Mouse (Mus musculus) brain, embryonic 18.5 days (tissue): Measurements from ENCODE around the gene Pomc.
"Not testable (repeated sequence)": the region's sequence is repeated elsewhere in the genome, so short reads cannot be mapped to it uniquely, and the experiment has no call there.

ENCODE experiments used
- DNase-seq: peaks from one replicate; pipeline ENCODE4 v3.0.0-alpha.2; 2012; ENCODE audit warnings: low read depth, low spot score

Gene Pomc

DNA sequence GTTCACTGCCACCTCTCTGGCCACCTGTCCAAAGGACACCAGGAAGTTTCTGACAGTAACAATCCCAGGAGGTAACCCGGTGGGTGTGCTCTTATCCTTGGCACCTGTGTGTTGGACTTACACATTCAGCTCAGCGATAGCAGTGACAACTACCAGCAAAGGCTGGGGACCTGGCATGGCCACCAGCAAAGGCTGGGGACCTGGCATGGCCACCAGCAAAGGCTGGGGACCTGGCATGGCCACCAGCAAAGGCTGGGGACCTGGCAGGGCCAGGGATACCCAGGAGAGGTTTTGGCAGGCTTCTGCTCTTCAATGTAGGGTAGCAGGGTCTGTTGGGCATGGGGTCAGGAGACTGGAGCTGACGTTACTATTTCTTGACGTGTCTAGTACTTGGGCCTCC, 12.4 kb downstream of the Pomc start:
- DNase-seq, result no peak

DNA sequence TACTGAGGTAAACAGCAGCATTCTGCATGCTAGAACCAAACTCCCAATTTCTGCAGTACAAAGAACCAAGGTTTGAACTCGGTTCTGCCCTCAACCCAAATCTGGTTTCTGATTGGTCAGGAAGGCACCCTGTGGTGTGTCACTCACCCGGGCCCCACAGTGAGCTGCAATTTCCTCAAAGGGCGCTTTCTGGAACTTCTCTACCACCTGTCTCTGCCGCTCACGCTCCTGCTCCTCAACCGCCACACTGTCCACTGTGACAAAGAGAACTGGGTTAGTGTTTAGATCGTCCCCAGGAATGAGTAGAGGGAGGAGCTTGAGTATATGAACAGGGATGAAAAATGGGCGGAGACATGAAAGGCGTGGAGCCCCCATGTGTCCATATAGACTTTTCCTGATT, 13.6 kb downstream of the Pomc start:
- DNase-seq, result no peak

DNA sequence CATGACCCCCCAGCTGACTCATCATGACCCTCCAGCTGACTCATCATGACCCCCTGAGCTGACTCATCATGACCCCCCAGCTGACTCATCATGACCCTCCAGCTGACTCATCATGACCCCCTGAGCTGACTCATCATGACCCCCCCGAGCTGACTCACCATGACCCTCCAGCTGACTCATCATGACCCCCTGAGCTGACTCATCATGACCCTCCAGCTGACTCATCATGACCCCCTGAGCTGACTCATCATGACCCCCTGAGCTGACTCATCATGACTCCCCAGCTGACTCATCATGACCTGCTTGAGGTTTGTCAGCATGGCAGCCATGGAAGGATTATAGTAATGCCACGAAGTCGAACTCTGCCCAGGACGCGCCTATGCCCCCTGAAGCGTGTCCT, 18.4 kb downstream of the Pomc start:
- not testable (repeated sequence) for DNase-seq

DNA sequence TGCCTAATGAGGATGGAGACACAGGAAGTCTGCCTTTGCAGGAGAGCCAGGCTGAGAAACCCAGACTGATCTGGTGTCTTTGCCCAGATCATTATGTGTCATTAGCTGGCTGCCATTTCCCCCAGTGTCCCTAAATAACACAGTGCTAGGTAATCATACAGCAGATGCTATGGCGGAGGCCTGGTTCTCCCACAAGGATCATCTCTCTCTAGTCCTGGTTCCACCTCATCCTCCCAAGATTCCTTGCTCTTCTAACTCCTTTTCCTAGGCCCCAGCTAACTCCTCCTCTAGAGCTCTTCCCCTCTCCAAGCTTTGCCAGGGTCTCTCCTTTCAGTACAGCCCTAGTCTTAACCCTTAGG, 26.2 kb downstream of the Pomc start:
- DNase-seq, result no peak

DNA sequence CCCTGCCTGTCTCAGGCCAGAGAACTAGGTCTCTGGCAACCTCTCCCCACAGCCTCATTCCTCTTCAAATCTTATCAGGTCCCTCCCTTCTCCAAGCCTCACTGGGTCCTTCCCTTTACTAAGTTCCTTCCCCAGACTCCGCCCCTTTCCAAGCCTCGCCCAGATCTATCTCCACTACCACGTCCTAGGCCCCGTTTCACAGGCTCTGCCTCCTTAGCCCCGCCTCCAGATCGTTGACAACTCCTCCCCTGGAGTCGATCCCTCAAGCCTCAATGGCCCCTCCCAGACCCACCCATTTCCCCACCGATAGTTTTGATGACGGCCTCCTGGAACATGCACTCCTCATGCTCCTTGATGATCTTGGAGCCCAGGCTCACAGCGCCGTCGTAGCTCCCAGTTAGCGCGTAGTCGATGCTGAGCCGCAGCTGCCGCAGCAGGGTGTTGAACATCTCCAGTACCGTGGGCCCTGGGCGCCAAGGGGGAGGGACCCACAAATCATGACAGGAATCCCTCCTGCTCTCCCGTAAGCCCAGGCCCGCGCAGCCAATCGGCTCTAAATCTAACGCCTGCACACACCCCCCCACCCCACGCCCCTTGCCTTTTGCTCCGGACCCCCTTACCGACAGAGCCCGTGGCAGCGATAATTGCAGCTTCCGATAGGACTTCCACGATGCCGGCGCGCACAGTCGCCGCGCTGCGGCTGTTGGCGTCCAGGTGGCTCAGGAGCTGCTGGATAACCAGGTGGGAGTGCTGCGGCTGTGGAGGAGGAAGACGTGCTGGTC, 26.8 kb downstream of the Pomc start:
- peak; percentile 72 for DNase-seq

DNA sequence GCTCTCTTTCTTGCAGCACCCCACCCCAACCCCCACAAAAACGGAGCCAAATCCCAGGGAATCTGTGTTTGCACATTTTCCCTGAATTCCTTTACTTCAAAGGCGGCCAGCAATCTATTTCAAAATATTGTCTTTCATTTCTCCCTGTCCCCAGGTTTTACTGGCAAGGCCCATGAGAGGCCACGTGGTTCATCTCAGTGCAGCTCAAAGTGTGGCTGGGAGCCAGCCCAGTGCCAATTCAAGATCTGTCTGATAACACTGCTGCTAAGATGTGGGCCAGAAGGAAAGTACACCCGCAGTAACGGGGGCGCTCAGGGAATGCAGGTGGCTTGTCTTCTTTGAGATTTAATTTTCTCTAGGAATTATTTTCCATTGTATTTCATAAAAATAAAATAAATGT, 27.5 kb downstream of the Pomc start:
- DNase-seq, result no peak

DNA sequence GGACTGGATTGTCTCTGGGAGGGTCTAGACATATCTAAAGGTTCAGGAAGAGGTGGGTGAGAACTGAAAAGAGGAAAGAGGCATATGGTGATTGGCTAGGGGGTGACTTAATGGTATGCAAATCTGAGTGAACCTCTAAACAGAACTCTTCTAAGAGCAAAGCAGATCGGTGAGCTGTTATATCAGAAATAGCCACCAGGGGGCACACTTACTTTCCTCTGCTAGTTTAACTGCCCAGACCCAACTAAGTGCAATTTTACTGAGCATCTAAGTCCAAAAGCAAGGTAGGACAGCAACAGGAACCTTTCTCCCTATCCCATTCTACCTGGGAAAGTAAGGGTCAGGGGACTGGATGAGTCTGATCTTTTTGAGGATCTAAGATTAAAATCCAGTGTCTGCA, 29.0 kb downstream of the Pomc start:
- peak; percentile 51 for DNase-seq

DNA sequence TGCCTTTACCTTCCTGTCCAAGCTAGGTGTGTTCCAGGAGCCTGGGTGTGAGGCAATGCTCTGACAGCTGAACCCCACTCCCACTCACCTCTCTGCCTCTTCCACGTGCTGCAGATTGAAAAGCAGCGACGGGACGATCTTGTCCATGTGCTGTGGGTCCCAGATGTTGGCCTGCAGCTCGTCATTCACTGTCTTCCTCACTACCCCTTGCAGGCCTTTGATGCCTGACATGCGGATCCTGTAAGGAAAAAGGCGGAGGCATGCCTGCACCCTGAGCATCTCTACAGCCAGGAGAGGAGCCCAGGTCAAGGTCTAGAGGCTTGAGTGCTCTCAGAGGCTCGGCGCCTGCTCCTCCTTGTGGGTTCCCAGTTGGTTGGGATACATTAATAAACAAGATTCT, 29.7 kb downstream of the Pomc start:
- DNase-seq, result no peak

DNA sequence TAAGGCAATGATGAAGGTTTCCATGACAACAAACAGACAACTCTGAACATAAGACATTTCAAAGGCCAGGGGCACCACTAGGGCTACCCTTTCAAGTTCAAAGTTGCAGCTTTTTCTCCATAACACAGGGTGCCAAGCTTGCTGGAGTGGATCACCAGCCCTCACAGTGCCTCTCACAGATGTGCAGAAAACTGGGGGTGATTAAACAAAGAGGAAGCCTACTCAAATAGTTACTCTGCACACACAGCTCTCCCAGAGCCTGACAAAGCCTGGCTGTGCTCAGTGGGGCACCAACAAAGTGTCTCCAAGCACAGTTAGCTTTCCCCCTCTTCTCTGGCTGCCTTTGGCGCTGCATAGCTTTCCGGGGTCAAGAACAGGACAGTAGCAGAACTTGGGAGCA, 35.2 kb downstream of the Pomc start:
- no peak for DNase-seq

DNA sequence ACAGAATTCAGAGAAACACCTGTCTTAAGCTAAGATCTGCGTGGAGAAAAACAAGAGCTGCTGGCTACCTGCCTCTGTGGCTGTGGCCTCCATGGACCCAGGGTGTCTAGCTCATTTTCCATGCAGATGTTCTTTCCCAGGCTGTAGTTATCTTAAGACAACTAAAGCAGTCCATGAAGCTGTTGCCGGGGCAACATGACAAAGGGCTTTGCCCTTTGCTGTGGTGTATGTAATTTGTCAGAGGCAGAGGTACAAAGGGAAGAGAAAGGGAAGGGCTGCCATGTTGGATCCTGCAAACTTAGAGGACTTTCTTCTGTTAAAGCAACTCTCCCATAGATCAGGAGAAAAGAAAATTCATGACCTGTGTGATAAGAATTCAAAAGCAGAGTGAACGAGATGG, 36.3 kb downstream of the Pomc start:
- no peak for DNase-seq

DNA sequence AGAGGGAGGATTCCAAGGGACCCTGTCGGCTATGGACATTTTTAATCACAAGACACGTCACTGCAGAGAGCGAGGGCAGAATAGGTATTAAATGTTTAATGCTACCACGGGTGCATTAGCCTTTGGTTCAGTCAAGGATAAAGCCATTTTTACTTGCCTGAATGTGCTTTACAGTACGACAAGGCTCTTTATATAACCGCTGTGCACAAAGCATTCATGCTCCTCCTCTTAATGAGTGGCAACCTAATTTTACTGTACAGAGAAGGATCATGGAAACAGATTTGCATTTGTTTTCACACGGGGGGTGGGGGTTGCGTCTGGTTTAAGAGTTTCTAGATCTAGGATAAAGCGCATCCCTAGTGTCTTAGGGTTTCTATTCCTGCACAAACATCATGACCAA, 42.0 kb downstream of the Pomc start:
- no peak for DNase-seq

DNA sequence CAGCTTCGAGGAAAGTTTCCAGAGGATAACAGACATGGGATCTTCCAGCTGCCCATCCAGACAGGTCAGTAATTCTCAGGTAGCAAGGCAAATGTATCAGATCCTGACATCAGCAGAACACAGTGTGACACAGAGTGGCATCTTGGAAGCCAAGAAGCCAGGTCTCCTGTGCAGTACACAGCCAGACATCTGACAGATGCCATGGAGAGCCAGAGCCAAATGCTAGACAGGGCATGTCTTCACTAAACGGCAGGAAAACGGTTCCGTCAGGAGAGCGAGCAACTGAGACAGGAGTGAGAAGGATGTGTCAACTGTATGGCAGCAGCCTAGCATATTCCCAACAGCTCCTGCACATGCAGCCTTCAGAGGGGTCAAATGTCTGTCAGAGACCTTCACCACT, 45.7 kb downstream of the Pomc start:
- no peak for DNase-seq

DNA sequence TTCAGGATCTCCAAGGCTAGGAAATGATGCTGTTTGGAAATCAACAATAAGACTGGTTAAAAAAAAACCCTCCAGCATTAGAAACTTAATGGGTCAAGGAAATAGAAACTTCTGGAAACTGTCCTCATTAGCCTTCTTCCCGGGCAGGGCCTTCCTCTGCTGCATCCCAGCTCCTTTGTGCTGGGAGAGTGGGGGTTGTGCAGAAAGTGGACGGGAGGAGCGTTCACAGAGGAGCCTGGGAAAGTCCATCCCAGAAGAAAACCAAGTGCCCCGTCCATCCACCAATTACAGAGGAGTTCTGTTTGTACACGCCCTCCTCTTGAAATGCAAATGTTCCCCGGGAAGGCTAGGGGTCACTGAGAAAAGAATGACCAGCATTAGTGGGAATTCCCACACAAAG, 49.9 kb downstream of the Pomc start:
- DNase-seq, result no peak

DNA sequence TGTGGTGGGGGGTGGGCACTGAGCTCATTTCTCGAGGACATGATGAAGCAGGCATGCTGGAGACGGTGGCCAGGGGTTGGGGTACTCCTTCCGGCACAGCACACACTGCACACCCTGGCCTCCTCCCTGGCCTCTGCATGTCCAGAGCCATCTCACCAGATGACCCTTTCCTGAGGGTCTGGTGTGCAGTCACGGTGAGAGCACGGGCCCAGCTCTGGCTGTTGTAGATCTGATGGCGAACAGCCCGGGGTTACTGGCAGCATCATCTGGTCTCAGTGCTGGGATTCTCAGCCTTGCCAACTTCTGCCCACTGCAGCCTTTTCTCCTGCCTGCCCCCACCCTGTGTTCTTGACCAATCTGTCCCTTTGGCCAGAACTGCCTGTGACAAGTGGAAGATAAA, 51.3 kb downstream of the Pomc start:
- DNase-seq, result no peak

DNA sequence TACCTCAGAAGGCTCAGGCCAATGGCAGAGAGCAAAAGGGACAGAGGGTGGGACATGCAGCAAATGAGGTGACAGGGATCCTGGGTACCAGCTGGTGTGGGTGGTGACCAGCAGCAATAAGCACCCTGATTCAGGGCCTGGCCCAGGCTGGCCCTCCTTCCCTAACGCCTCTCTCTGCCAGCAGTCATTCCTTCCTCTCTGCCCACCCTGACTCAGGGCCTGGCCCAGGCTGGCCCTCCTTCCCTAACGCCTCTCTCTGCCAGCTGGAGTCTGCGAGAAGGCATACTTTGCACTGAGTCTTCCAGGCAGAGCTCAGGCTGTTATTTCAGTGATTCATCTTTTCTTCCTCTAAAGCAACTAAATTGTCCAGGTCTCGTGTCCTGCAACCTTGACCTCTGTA, 52.4 kb downstream of the Pomc start:
- no peak for DNase-seq

DNA sequence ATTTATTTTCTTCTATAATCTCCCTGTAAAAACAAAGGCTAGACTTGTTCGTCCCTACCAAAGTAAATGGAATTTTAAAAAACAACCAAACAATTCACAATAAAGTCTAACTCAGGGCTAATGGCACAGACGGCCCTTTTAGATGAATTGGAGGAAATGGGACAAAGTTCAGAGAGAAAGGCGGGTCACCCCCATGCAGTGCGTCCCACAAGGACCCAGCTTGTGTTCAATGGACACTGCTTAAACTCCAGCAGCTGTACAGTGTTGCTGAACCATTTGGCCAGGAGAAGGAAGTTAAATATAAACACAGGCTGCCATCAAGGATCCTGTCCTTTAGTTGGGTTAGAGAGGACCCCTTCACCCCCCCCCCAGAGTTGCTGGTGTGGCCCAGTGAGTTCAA, 53.0 kb downstream of the Pomc start:
- no peak for DNase-seq

DNA sequence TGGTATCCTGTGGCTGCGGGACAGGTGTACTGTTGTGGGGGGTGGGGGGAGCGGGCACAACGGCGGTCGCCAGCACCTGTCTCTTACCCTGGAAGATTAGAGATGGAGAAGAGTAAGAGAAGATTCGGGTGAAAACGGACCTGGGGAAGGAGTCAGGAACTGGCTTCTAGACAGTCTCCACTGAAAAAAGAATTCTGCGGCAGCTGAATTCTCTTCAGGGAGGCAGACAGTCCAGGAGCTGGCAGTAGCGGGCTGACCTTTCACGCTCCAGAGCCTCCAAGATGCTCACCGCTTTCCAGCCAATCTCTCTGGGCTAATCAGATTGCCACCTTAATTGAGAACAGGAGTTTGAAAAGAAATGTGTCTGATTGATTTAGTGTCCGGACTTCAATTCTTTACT, 54.0 kb downstream of the Pomc start:
- no peak for DNase-seq
